Mouse (Mus musculus): ENCODE measurements at regions not wholly inside any gene's neighbourhood (a gene's known extent, or its start where the extent isn't known, plus 50 kb on each side); places are given as distances from the start of the nearest gene placed in this dataset.

GRCm38 (mm10) chr7:136751477-136751876 is 142.9 kb upstream of the Mgmt start:
- no peak for DNase-seq (ENCODE audit: low spot score in 2 of 2)

GRCm38 (mm10) chr7:136754821-136755220 is 139.6 kb upstream of the Mgmt start:
- no peak for DNase-seq (ENCODE audit: low spot score in 2 of 2)

- DNase-seq (ENCODE audit: low spot score in 2 of 2) = no peak
Measured at GRCm38 (mm10) chr7:136765026-136765425, 129.4 kb upstream of the Mgmt start.

GRCm38 (mm10) chr7:136767231-136767630 is 127.2 kb upstream of the Mgmt start:
- no peak for DNase-seq (ENCODE audit: low spot score in 2 of 2)

GRCm38 (mm10) chr7:136780708-136781107 is 113.7 kb upstream of the Mgmt start:
- DNase-seq (ENCODE audit: low spot score in 2 of 2) = no peak

GRCm38 (mm10) chr7:136791162-136791561 is 103.3 kb upstream of the Mgmt start:
- DNase-seq (ENCODE audit: low spot score in 2 of 2) = no peak

GRCm38 (mm10) chr7:136792131-136792530 is 102.3 kb upstream of the Mgmt start:
- DNase-seq (ENCODE audit: low spot score in 2 of 2) = no peak

- no peak for DNase-seq (ENCODE audit: low spot score in 2 of 2)
Measured at GRCm38 (mm10) chr7:136796415-136796814, 98.0 kb upstream of the Mgmt start.

GRCm38 (mm10) chr7:136797780-136798435 is 96.5 kb upstream of the Mgmt start:
- no peak for DNase-seq (ENCODE audit: low spot score in 2 of 2)

- no peak for DNase-seq (ENCODE audit: low spot score in 2 of 2)
Measured at GRCm38 (mm10) chr7:136798605-136799004, 95.8 kb upstream of the Mgmt start.

GRCm38 (mm10) chr7:136807101-136807500 is 87.3 kb upstream of the Mgmt start:
- no peak for DNase-seq (ENCODE audit: low spot score in 2 of 2)

GRCm38 (mm10) chr7:136807968-136808367 is 86.4 kb upstream of the Mgmt start:
- no peak for DNase-seq (ENCODE audit: low spot score in 2 of 2)

GRCm38 (mm10) chr7:136809576-136809975 is 84.8 kb upstream of the Mgmt start:
- DNase-seq (ENCODE audit: low spot score in 2 of 2) = no peak

GRCm38 (mm10) chr7:136813691-136814325 is 80.6 kb upstream of the Mgmt start:
- DNase-seq (ENCODE audit: low spot score in 2 of 2) = no peak

GRCm38 (mm10) chr7:136814751-136815150 is 79.7 kb upstream of the Mgmt start:
- DNase-seq (ENCODE audit: low spot score in 2 of 2) = no peak

- no peak for DNase-seq (ENCODE audit: low spot score in 2 of 2)
Measured at GRCm38 (mm10) chr7:136820291-136820690, 74.1 kb upstream of the Mgmt start.

- DNase-seq (ENCODE audit: low spot score in 2 of 2) = no peak
Measured at GRCm38 (mm10) chr7:136825647-136826046, 68.8 kb upstream of the Mgmt start.

GRCm38 (mm10) chr7:136829621-136830313 is 64.6 kb upstream of the Mgmt start:
- DNase-seq (ENCODE audit: low spot score in 2 of 2) = no peak

- no peak for DNase-seq (ENCODE audit: low spot score in 2 of 2)
Measured at GRCm38 (mm10) chr7:136832419-136832818, 62.0 kb upstream of the Mgmt start.

GRCm38 (mm10) chr7:136838971-136839370 is 55.4 kb upstream of the Mgmt start:
- no peak for DNase-seq (ENCODE audit: low spot score in 2 of 2)

GRCm38 (mm10) chr7:136840224-136840623 is 54.2 kb upstream of the Mgmt start:
- no peak for DNase-seq (ENCODE audit: low spot score in 2 of 2)

GRCm38 (mm10) chr7:136842751-136843150 is 51.7 kb upstream of the Mgmt start:
- no peak for DNase-seq (ENCODE audit: low spot score in 2 of 2)

- no peak for DNase-seq (ENCODE audit: low spot score in 2 of 2)
Measured at GRCm38 (mm10) chr7:136844282-136844681, 50.1 kb upstream of the Mgmt start.

Measured in layer of hippocampus, adult 8-10 months (tissue).